ENCODE assay signal across 17 mouse cellular contexts in genomic region chr10:44164258-44164975, GRCm38 (mm10). TPM values are rescaled to one million over a fixed set of nuclear protein-coding genes. Genes with fewer than 3 reads are reported as not detected.
DNase-seq lines count a peak whose midpoint lies in the region; ATAC-seq and TF ChIP-seq lines count a peak whose summit lies in the region.
"Had no signal": no experiment of that assay in that cellular context is flagged by ENCODE, and none has a peak within 500 bp of the region (broad histone marks: within the 10 kb centered on the region; RNA-seq: fewer than 3 reads in every experiment).

No protein-coding gene starts in this region.

- TF ChIP-seq POLR2A in bone marrow, adult 2 months (IDR thresholded peaks at IDR 0.05; ENCODE audit: borderline replicate concordance, control insufficient read depth, low read depth, low read length): no peak

- no peaks in the 10 kb centered on the region for H3K36me3 ChIP-seq in liver, embryonic 11.5 days (ENCODE audit: control insufficient read depth, insufficient read depth, low read length)
- H3K36me3 ChIP-seq: embryonic facial prominence, embryonic 10.5 days; heart, embryonic 15.5 days; hindbrain, embryonic 12.5 days; neural tube, embryonic 13.5 days had no signal

- H3K9me3 ChIP-seq in liver, embryonic 11.5 days (ENCODE audit: control insufficient read depth, low read length): no peaks in the 10 kb centered on the region
- H3K9me3 ChIP-seq: embryonic facial prominence, embryonic 10.5 days; heart, embryonic 15.5 days; hindbrain, embryonic 12.5 days; neural tube, embryonic 13.5 days had no signal

- no peak overlapping the region for H3K9ac ChIP-seq in liver, embryonic 11.5 days (ENCODE audit: low read depth, low read length)
- H3K9ac ChIP-seq: heart, embryonic 15.5 days; hindbrain, embryonic 12.5 days; neural tube, embryonic 13.5 days had no signal

- peak; percentile 64 for DNase-seq in heart, adult 11 months
- no peak for DNase-seq in heart, postnatal 36 days
- no peak for DNase-seq in liver, embryonic 11.5 days (ENCODE audit: low spot score)
- DNase-seq in skeletal muscle tissue, adult 2 months (ENCODE audit: low read depth, low spot score): peak; percentile 3
- DNase-seq in MN1 (ENCODE audit: low spot score): no peak
- DNase-seq in left cerebral cortex, postnatal 14 days (ENCODE audit: low spot score in 2 of 2): no peak
- DNase-seq: cerebellum, postnatal 14 days; gastrocnemius, postnatal 25 days; kidney, postnatal 14 days; lung, postnatal 10 days; thymus, postnatal 36 days had no signal

- 0 out of 2 replicates have a peak, but pooled peaks cover under 1% of the 10 kb centered on the region for H3K27me3 ChIP-seq in liver, embryonic 11.5 days (replicated peaks; ENCODE audit: control insufficient read depth, insufficient read depth, low read length)
- H3K27me3 ChIP-seq: hindbrain, embryonic 12.5 days; neural tube, embryonic 13.5 days had no signal

- H3K4me3 ChIP-seq in bone marrow, adult 2 months (replicated peaks; ENCODE audit: control insufficient read depth, low read depth, low read length): no peak overlapping the region
- no peak overlapping the region for H3K4me3 ChIP-seq in liver, embryonic 11.5 days (ENCODE audit: low read depth, low read length)
- H3K4me3 ChIP-seq: embryonic facial prominence, embryonic 10.5 days; heart, embryonic 15.5 days; hindbrain, embryonic 12.5 days; neural tube, embryonic 13.5 days had no signal

- no peak for TF ChIP-seq CTCF in bone marrow, adult 2 months (IDR thresholded peaks at IDR 0.05; ENCODE audit: control insufficient read depth, insufficient read depth, low read length)

- H3K4me1 ChIP-seq in bone marrow, adult 2 months (ENCODE audit: control insufficient read depth, insufficient read depth, low read length): peaks cover 1% of the 10 kb centered on the region; the same call in 1 of the 2 replicates
- H3K4me1 ChIP-seq in liver, embryonic 11.5 days (replicated peaks; ENCODE audit: control insufficient read depth, insufficient read depth, low read length): peaks cover 3% of the 10 kb centered on the region; the same call in 1 of the 2 replicates
- H3K4me1 ChIP-seq: embryonic facial prominence, embryonic 10.5 days; heart, embryonic 15.5 days; hindbrain, embryonic 12.5 days had no signal

- H3K4me2 ChIP-seq in liver, embryonic 11.5 days: peak overlapping the region; percentile 28; the same call in 1 of the 2 replicates
- H3K4me2 ChIP-seq: heart, embryonic 15.5 days; hindbrain, embryonic 12.5 days; neural tube, embryonic 13.5 days had no signal

- 73% methylated on average over 8 of the region's 8 CpGs for WGBS in bone marrow, adult 2 months
- 68% methylated on average over 8 of the region's 8 CpGs for WGBS in liver, embryonic 11.5 days

- peak; percentile 91 for ATAC-seq in liver, embryonic 11.5 days (replicated peaks; ENCODE audit: low FRiP score)
- ATAC-seq: intestine, postnatal 0 days had no signal

- intact Hi-C loops in heart, postnatal 36 days (cut with DNase I): no loop called here
- intact Hi-C loops in left cerebral cortex, postnatal 14 days (cut with DNase I): loop anchor here (5.0 kb wide), 1 partner anchor 212 kb away; no protein-coding TSS in a partner anchor

- peak overlapping the region; percentile 68 for H3K27ac ChIP-seq in bone marrow, adult 2 months (ENCODE audit: control insufficient read depth, insufficient read depth, low read depth, low read length, poor library complexity)
- peak overlapping the region; percentile 59; the same call in 1 of the 2 replicates for H3K27ac ChIP-seq in liver, embryonic 11.5 days (ENCODE audit: low read depth, low read length)
- H3K27ac ChIP-seq: embryonic facial prominence, embryonic 10.5 days; heart, embryonic 15.5 days; hindbrain, embryonic 12.5 days; neural tube, embryonic 13.5 days had no signal

RNA-seq across cellular contexts. Expression of gene Crybg1, which starts 15.8 kb away (rescaled TPM):
- 1 to 10 TPM; 2.4 to 3.8 TPM for total RNA-seq in heart, postnatal 36 days (2021)
- polyA plus RNA-seq in bone marrow, adult 2 months (2011; ENCODE audit: insufficient read depth, insufficient read length, low replicate concordance, missing spikeins): 3.1 and 3.2 TPM in 2 replicates
- 0.33 and 0.56 TPM in 2 replicates for polyA plus RNA-seq in liver, embryonic 11.5 days (2014; fragmentation: Nextera tagmentation; extraction: Ambion mirVana)
- under 1 TPM; 0.64 to 0.91 TPM for total RNA-seq in left cerebral cortex, postnatal 14 days (2021)

Comparison
In these comparisons a context has a peak if more than half of its experiments do, and no peak if none do; other contexts are left out.
1. DNase-seq: peak in heart, adult 11 months (single experiment) and skeletal muscle tissue, adult 2 months (single experiment); none in heart, postnatal 36 days (0 of 2), liver, embryonic 11.5 days (single experiment), MN1 (single experiment) and left cerebral cortex, postnatal 14 days (0 of 2).